Comparison of ENCODE assay signal across 12 mouse cellular contexts in the genomic region with DNA sequence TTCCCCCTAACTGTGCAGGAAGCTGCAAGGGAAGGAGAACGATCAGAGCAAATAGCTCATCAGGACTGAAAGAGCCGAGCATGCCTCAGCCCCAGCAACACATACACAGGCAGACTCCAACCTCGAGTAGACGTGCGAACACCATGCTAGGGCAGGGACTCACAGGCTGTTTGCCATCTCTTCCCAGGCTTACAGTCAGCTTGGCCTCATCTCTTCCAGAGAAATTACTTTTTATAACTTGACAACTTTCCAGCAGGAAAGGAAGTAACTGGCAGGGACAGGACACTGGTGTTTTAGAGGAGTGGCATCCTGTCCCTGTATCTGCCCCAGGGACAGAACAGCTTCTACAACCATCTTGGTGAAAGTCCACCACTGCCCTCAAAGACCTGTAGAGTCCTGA.
A peak's percentile ranks its signal among the peaks of the same experiment; 100 is the strongest.
DNase-seq lines count a peak whose midpoint lies in the region; ATAC-seq and TF ChIP-seq lines count a peak whose summit lies in the region.
"Had no signal": no experiment of that assay in that cellular context is flagged by ENCODE, and none has a peak within 500 bp of the region (broad histone marks: within the 10 kb centered on the region; RNA-seq: fewer than 3 reads in every experiment).

No protein-coding gene starts in this region.

- no peaks in the 10 kb centered on the region for H3K27me3 ChIP-seq in kidney, adult 2 months (replicated peaks; ENCODE audit: control insufficient read depth, insufficient read depth, low read length)
- no peaks in the 10 kb centered on the region for H3K27me3 ChIP-seq in midbrain, embryonic 10.5 days (ENCODE audit: low read depth, poor library complexity, severe bottlenecking)
- H3K27me3 ChIP-seq in midbrain, embryonic 16.5 days (ENCODE audit: control insufficient read depth, insufficient read depth, low read depth, low read length): no peaks in the 10 kb centered on the region
- H3K27me3 ChIP-seq in stomach, postnatal 0 days (ENCODE audit: control insufficient read depth, insufficient read depth, low read length): no peaks in the 10 kb centered on the region
- H3K27me3 ChIP-seq in thymus, adult 2 months (ENCODE audit: control insufficient read depth, insufficient read depth, low read length): no peaks in the 10 kb centered on the region
- H3K27me3 ChIP-seq: neural tube, embryonic 12.5 days had no signal

- no peak for TF ChIP-seq POLR2A in kidney, adult 2 months (IDR thresholded peaks at IDR 0.05; ENCODE audit: low read depth, low read length)
- TF ChIP-seq POLR2A in thymus, adult 2 months (IDR thresholded peaks at IDR 0.05; ENCODE audit: control insufficient read depth, extremely low read depth, insufficient read depth, low read length, poor library complexity): no peak

- H3K36me3 ChIP-seq in kidney, adult 2 months (ENCODE audit: control insufficient read depth, insufficient read depth, low read length): no peaks in the 10 kb centered on the region
- H3K36me3 ChIP-seq in midbrain, embryonic 10.5 days: peaks cover 73% of the 10 kb centered on the region
- no peaks in the 10 kb centered on the region for H3K36me3 ChIP-seq in midbrain, embryonic 16.5 days (ENCODE audit: control insufficient read depth, insufficient read depth, low read length)
- peaks cover 9% of the 10 kb centered on the region for H3K36me3 ChIP-seq in stomach, postnatal 0 days (ENCODE audit: control insufficient read depth, insufficient read depth, low read length)
- H3K36me3 ChIP-seq in thymus, adult 2 months (ENCODE audit: control insufficient read depth, insufficient read depth, low read length): no peaks in the 10 kb centered on the region

- H3K27ac ChIP-seq in kidney, adult 2 months (ENCODE audit: insufficient read depth, low read depth, low read length): peak overlapping the region; percentile 64
- peak overlapping the region; percentile 25; the same call in 1 of the 2 replicates for H3K27ac ChIP-seq in midbrain, embryonic 10.5 days (replicated peaks)
- H3K27ac ChIP-seq in midbrain, embryonic 16.5 days (ENCODE audit: low read length): no peak overlapping the region
- peak overlapping the region; percentile 58 for H3K27ac ChIP-seq in stomach, postnatal 0 days (replicated peaks)
- H3K27ac ChIP-seq in thymus, adult 2 months (ENCODE audit: control insufficient read depth, insufficient read depth, low read length): no peak overlapping the region
- H3K27ac ChIP-seq: neural tube, embryonic 12.5 days had no signal

- TF ChIP-seq EP300 in stomach, postnatal 0 days (optimal IDR thresholded peaks at IDR 0.05): no peak

- H3K9me3 ChIP-seq in midbrain, embryonic 10.5 days (replicated peaks): no peaks in the 10 kb centered on the region
- H3K9me3 ChIP-seq in midbrain, embryonic 16.5 days (replicated peaks; ENCODE audit: control insufficient read depth, low read length, poor library complexity, severe bottlenecking): no peaks in the 10 kb centered on the region
- no peaks in the 10 kb centered on the region for H3K9me3 ChIP-seq in stomach, postnatal 0 days (ENCODE audit: control insufficient read depth, low read length)
- H3K9me3 ChIP-seq: neural tube, embryonic 12.5 days had no signal

- ATAC-seq in midbrain, embryonic 16.5 days: no peak
- ATAC-seq in stomach, postnatal 0 days (ENCODE audit: low FRiP score, low TSS enrichment): peak; percentile 16; the same call in 1 of the 2 replicates

- no peak overlapping the region for H3K4me2 ChIP-seq in midbrain, embryonic 16.5 days (ENCODE audit: low read length)
- H3K4me2 ChIP-seq in stomach, postnatal 0 days (replicated peaks; ENCODE audit: low read depth): no peak overlapping the region
- H3K4me2 ChIP-seq: heart, embryonic 11.5 days; neural tube, embryonic 12.5 days had no signal

- H3K4me1 ChIP-seq in kidney, adult 2 months (ENCODE audit: control insufficient read depth, insufficient read depth, low read length): peaks cover under 1% of the 10 kb centered on the region; the same call in 1 of the 2 replicates
- peaks cover 35% of the 10 kb centered on the region for H3K4me1 ChIP-seq in midbrain, embryonic 10.5 days
- peaks cover 16% of the 10 kb centered on the region for H3K4me1 ChIP-seq in midbrain, embryonic 16.5 days (ENCODE audit: control insufficient read depth, insufficient read depth, low read length)
- no peaks in the 10 kb centered on the region for H3K4me1 ChIP-seq in stomach, postnatal 0 days (replicated peaks; ENCODE audit: control insufficient read depth, insufficient read depth)
- no peaks in the 10 kb centered on the region; the same call in 1 of the 2 replicates for H3K4me1 ChIP-seq in thymus, adult 2 months (replicated peaks; ENCODE audit: control insufficient read depth, insufficient read depth, low read length)

- DNase-seq in kidney, adult 2 months: peak; percentile 58
- no peak for DNase-seq in kidney, postnatal 10 days
- DNase-seq in midbrain, embryonic 10.5 days (ENCODE audit: low spot score): no peak
- peak; percentile 62 for DNase-seq in lung, postnatal 25 days (ENCODE audit: low spot score)
- DNase-seq in stomach, postnatal 0 days (ENCODE audit: low spot score): no peak
- DNase-seq in thymus, adult 2 months: no peak
- DNase-seq: cerebellum, postnatal 10 days; gastrocnemius, postnatal 36 days; thymus, postnatal 25 days had no signal

- H3K4me3 ChIP-seq in kidney, adult 2 months (ENCODE audit: insufficient read depth, low read depth, low read length): no peak overlapping the region
- H3K4me3 ChIP-seq in midbrain, embryonic 10.5 days: no peak overlapping the region
- no peak overlapping the region for H3K4me3 ChIP-seq in midbrain, embryonic 16.5 days (ENCODE audit: low read depth, low read length)
- no peak overlapping the region for H3K4me3 ChIP-seq in stomach, postnatal 0 days (ENCODE audit: low read depth, low read length)
- no peak overlapping the region for H3K4me3 ChIP-seq in thymus, adult 2 months (ENCODE audit: control insufficient read depth, insufficient read depth, low read length)
- H3K4me3 ChIP-seq: neural tube, embryonic 12.5 days had no signal

- TF ChIP-seq CTCF in kidney, adult 2 months (conservative IDR thresholded peaks at IDR 0.05; ENCODE audit: insufficient read depth, insufficient read length, low read depth, low read length): no peak
- TF ChIP-seq CTCF in stomach, postnatal 0 days (IDR thresholded peaks at IDR 0.05; ENCODE audit: low read depth): no peak
- TF ChIP-seq CTCF in thymus, adult 2 months (IDR thresholded peaks at IDR 0.05; ENCODE audit: borderline replicate concordance, control insufficient read depth, extremely low read depth, insufficient read depth, low read length, poor library complexity): no peak

- H3K9ac ChIP-seq in midbrain, embryonic 16.5 days (ENCODE audit: low read depth, low read length): no peak overlapping the region
- no peak overlapping the region for H3K9ac ChIP-seq in stomach, postnatal 0 days (ENCODE audit: low read length)
- H3K9ac ChIP-seq: neural tube, embryonic 12.5 days had no signal

- WGBS in kidney, adult 2 months: 65% methylated on average over 5 of the region's 5 CpGs
- WGBS in midbrain, embryonic 10.5 days: 87% methylated on average over 5 of the region's 5 CpGs
- 92% methylated on average over 5 of the region's 5 CpGs for WGBS in midbrain, embryonic 16.5 days
- 71% methylated on average over 5 of the region's 5 CpGs for WGBS in stomach, postnatal 0 days
- 91% methylated on average over 5 of the region's 5 CpGs for WGBS in thymus, adult 2 months

Comparison
In these comparisons a context has a peak if more than half of its experiments do, and no peak if none do; other contexts are left out.
1. DNase-seq: peak in kidney, adult 2 months (single experiment) and lung, postnatal 25 days (single experiment); none in kidney, postnatal 10 days (single experiment), midbrain, embryonic 10.5 days (single experiment), stomach, postnatal 0 days (single experiment) and thymus, adult 2 months (single experiment).
2. H3K27ac ChIP-seq: peak in kidney, adult 2 months (single experiment), midbrain, embryonic 10.5 days (single experiment) and stomach, postnatal 0 days (single experiment); none in midbrain, embryonic 16.5 days (single experiment) and thymus, adult 2 months (single experiment).